Mouse (Mus musculus): ENCODE measurements around the gene Itgb2.
A peak's percentile ranks its signal among the peaks of the same experiment; 100 is the strongest.

Gene Itgb2

GRCm38 (mm10) chr10:77516379-77516951 is 13.6 kb upstream of the Itgb2 start:
- no peak for DNase-seq (ENCODE audit: low spot score in 2 of 2)

- DNase-seq (ENCODE audit: low spot score in 2 of 2), result peak; percentile 69 to 87
Observed at GRCm38 (mm10) chr10:77517066-77517620, 12.9 kb upstream of the Itgb2 start.

GRCm38 (mm10) chr10:77517801-77518200 is 12.3 kb upstream of the Itgb2 start:
- no peak for DNase-seq (ENCODE audit: low spot score in 2 of 2)

GRCm38 (mm10) chr10:77519191-77519590 is 10.9 kb upstream of the Itgb2 start:
- no peak for DNase-seq (ENCODE audit: low spot score in 2 of 2)

GRCm38 (mm10) chr10:77520497-77520896 is 9.6 kb upstream of the Itgb2 start:
- no peak for DNase-seq (ENCODE audit: low spot score in 2 of 2)

- peak in 1 of 2 experiments; percentile 50 for DNase-seq (ENCODE audit: low spot score in 2 of 2)
Observed at GRCm38 (mm10) chr10:77522021-77522731, 7.9 kb upstream of the Itgb2 start.

GRCm38 (mm10) chr10:77522746-77523145 is 7.3 kb upstream of the Itgb2 start:
- no peak for DNase-seq (ENCODE audit: low spot score in 2 of 2)

GRCm38 (mm10) chr10:77523321-77523720 is 6.7 kb upstream of the Itgb2 start:
- DNase-seq (ENCODE audit: low spot score in 2 of 2), result no peak

GRCm38 (mm10) chr10:77526488-77526887 is 3.6 kb upstream of the Itgb2 start:
- no peak for DNase-seq (ENCODE audit: low spot score in 2 of 2)

- no peak for DNase-seq (ENCODE audit: low spot score in 2 of 2)
Observed at GRCm38 (mm10) chr10:77528634-77529033, 1.4 kb upstream of the Itgb2 start.

GRCm38 (mm10) chr10:77531026-77532019 is 1.3 kb downstream of the Itgb2 start:
- no peak for DNase-seq (ENCODE audit: low spot score in 2 of 2)

- no peak for DNase-seq (ENCODE audit: low spot score in 2 of 2)
Observed at GRCm38 (mm10) chr10:77532020-77532413, 2.0 kb downstream of the Itgb2 start.

- no peak for DNase-seq (ENCODE audit: low spot score in 2 of 2)
Observed at GRCm38 (mm10) chr10:77536727-77537126, 6.7 kb downstream of the Itgb2 start.

- no peak for DNase-seq (ENCODE audit: low spot score in 2 of 2)
Observed at GRCm38 (mm10) chr10:77537215-77538209, 7.5 kb downstream of the Itgb2 start.

GRCm38 (mm10) chr10:77539320-77539945 is 9.4 kb downstream of the Itgb2 start:
- no peak for DNase-seq (ENCODE audit: low spot score in 2 of 2)

GRCm38 (mm10) chr10:77540576-77541102 is 10.6 kb downstream of the Itgb2 start:
- DNase-seq (ENCODE audit: low spot score in 2 of 2), result no peak

- no peak for DNase-seq (ENCODE audit: low spot score in 2 of 2)
Observed at GRCm38 (mm10) chr10:77541864-77542666, 12.0 kb downstream of the Itgb2 start.

- DNase-seq (ENCODE audit: low spot score in 2 of 2), result peak in 1 of 2 experiments; percentile 83
Observed at GRCm38 (mm10) chr10:77543226-77543625, 13.2 kb downstream of the Itgb2 start.

GRCm38 (mm10) chr10:77544916-77545315 is 14.9 kb downstream of the Itgb2 start:
- no peak for DNase-seq (ENCODE audit: low spot score in 2 of 2)
